Mouse (Mus musculus): ENCODE results near the gene Notch2. TPM values are rescaled to one million over a fixed set of nuclear protein-coding genes. Genes with fewer than 3 reads are reported as not detected.

Notch2 gene
- polyA plus RNA-seq, 1 experiment from 2014 or later = 42.1 TPM

- ATAC-seq (ENCODE audit: insufficient number of reproducible peaks, insufficient read depth, low FRiP score, low TSS enrichment) = no peak
- WGBS = 63% methylated on average over 2 of the region's 2 CpGs
These were observed 34.6 kb upstream of the Notch2 start for GRCm38 (mm10) chr3:97978710-97979109.

DNA sequence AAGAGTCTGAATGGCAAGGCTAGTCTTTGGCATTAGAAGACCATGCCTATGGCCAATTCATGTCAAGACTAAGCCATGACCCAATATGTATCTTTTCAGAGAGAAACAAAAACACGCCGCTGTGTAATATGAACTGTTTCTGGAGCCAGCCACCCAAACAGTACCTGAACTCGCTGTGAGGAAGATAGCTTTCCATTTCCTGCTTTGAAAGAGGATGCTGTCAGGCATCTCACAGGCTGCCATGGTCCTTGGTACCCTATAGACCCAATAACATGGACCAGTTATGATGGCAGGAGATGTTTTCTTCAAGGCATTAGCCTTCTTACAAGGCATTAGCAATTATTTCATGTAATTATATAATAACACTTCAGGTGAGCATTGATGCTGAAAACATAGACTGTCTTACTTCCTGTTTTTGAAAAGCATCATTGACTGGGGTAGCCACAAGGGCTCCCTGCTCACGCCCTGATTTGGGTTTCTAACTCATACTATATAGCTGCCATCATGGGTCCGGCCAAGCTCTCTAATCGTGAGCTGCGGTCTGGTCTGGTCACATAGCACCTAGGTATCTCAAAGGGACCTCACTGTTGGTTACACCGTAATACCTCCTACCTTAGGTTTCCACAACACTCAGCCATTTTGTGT is 32.5 kb upstream of the Notch2 start:
- Histone ChIP-seq H3K9me3 (no peaks in the 10 kb centered on the region), H3K9ac (no peak overlapping the region), H3K4me2 (replicated peaks) (no peak overlapping the region), H3K4me3 (no peak overlapping the region), H3K27me3 (no peaks in the 10 kb centered on the region), H3K4me1 (0 out of 2 replicates have a peak, but pooled peaks cover 2% of the 10 kb centered on the region), H3K36me3 (no peaks in the 10 kb centered on the region), H3K27ac (no peak overlapping the region)
- WGBS = 91% methylated on average over 8 of the region's 8 CpGs
- no peak for ATAC-seq (ENCODE audit: insufficient number of reproducible peaks, insufficient read depth, low FRiP score, low TSS enrichment)

More at GRCm38 (mm10) chr3:97978710-97979109, 34.6 kb upstream of the Notch2 start:
- H3K4me1 ChIP-seq = no peaks in the 10 kb centered on the region
- H3K9me3 ChIP-seq = no peaks in the 10 kb centered on the region
- no peaks in the 10 kb centered on the region; the same call in 1 of the 2 replicates for H3K36me3 ChIP-seq
- no peak overlapping the region for H3K4me3 ChIP-seq
- H3K4me2 ChIP-seq (replicated peaks) = no peak overlapping the region
- no peaks in the 10 kb centered on the region for H3K27me3 ChIP-seq
- no peak overlapping the region for H3K27ac ChIP-seq
- no peak overlapping the region for H3K9ac ChIP-seq

DNA sequence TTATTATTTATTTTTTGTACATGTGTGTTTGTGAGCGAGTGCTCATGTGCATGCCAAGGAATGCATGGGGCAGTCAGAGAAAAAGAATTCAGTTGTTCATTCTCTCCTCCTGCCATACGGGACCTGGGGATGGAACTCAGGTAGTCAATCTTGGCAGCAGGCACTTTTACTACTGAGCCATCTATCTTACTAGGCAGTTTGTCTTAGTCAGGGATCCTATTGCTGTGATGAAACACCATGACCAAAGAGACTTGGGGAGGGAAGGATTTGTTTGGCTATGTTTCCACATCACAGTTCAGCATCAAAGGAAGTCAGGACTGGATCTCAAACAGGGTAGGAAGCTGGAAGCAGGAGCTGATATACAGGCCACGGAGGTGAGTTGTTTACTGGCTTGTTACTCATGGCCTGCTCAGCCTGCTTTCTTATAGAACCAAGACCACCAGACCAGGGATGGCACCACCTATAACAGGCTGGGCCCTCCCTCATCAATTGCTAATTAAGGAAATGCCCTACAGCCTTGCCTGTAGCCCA is 31.9 kb upstream of the Notch2 start:
- Histone ChIP-seq H3K4me3 (no peak overlapping the region), H3K9ac (no peak overlapping the region), H3K27me3 (no peaks in the 10 kb centered on the region), H3K4me2 (replicated peaks) (no peak overlapping the region), H3K36me3 (no peaks in the 10 kb centered on the region), H3K27ac (no peak overlapping the region), H3K4me1 (0 out of 2 replicates have a peak, but pooled peaks cover 4% of the 10 kb centered on the region), H3K9me3 (no peaks in the 10 kb centered on the region)
- WGBS = 90% methylated on average over 3 of the region's 3 CpGs
- ATAC-seq (ENCODE audit: insufficient number of reproducible peaks, insufficient read depth, low FRiP score, low TSS enrichment) = no peak

- H3K27ac ChIP-seq = no peak overlapping the region
- H3K4me3 ChIP-seq = no peak overlapping the region
- 66% methylated on average over 10 of the region's 10 CpGs for WGBS
- no peaks in the 10 kb centered on the region for H3K36me3 ChIP-seq
- no peaks in the 10 kb centered on the region for H3K27me3 ChIP-seq
- 0 out of 2 replicates have a peak, but pooled peaks cover 4% of the 10 kb centered on the region for H3K4me1 ChIP-seq
- H3K4me2 ChIP-seq (replicated peaks) = no peak overlapping the region
- no peak for ATAC-seq (ENCODE audit: insufficient number of reproducible peaks, insufficient read depth, low FRiP score, low TSS enrichment)
- no peaks in the 10 kb centered on the region for H3K9me3 ChIP-seq
- H3K9ac ChIP-seq = no peak overlapping the region
These were observed 28.3 kb upstream of the Notch2 start for GRCm38 (mm10) chr3:97984870-97985506.

- no peak for ATAC-seq (ENCODE audit: insufficient number of reproducible peaks, insufficient read depth, low FRiP score, low TSS enrichment)
- WGBS = 79% methylated on average over 3 of the region's 3 CpGs
- no peaks in the 10 kb centered on the region for H3K27me3 ChIP-seq
These were observed 27.6 kb upstream of the Notch2 start for GRCm38 (mm10) chr3:97985691-97986090.

GRCm38 (mm10) chr3:97987153-97987552 is 26.2 kb upstream of the Notch2 start:
- no peak for ATAC-seq (ENCODE audit: insufficient number of reproducible peaks, insufficient read depth, low FRiP score, low TSS enrichment)
- Histone ChIP-seq H3K36me3 (no peaks in the 10 kb centered on the region), H3K4me2 (replicated peaks) (no peak overlapping the region), H3K27me3 (no peaks in the 10 kb centered on the region), H3K4me3 (no peak overlapping the region), H3K4me1 (0 out of 2 replicates have a peak, but pooled peaks cover 4% of the 10 kb centered on the region), H3K27ac (no peak overlapping the region), H3K9ac (no peak overlapping the region), H3K9me3 (no peaks in the 10 kb centered on the region)
- WGBS = 83% methylated on average over 3 of the region's 3 CpGs

More at GRCm38 (mm10) chr3:97985691-97986090, 27.6 kb upstream of the Notch2 start:
- Histone ChIP-seq H3K9me3 (no peaks in the 10 kb centered on the region), H3K4me3 (no peak overlapping the region), H3K4me1 (0 out of 2 replicates have a peak, but pooled peaks cover 4% of the 10 kb centered on the region), H3K9ac (no peak overlapping the region), H3K4me2 (replicated peaks) (no peak overlapping the region), H3K36me3 (no peaks in the 10 kb centered on the region), H3K27ac (no peak overlapping the region)

DNA sequence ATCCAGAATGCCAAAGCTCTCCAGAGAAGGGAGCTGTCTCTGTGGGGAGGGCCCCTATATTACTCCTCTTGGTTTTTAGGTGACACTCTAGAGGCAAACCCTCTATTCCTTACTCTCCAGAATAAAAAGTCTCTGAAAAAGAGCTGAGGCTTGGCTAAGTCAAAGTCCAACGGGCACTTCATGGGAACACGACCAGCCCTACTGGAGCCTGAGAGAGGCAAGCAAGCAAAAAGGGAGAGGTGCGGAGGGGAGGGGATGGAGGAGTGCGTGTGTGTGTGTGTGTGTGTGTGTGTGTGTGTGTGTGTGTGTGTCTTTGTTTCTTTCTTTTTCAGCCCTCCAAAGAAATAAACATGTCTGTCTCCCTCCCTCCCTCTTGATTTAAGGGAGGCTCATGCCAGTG is 24.6 kb upstream of the Notch2 start:
- no peak overlapping the region for H3K27ac ChIP-seq
- no peak overlapping the region for H3K4me2 ChIP-seq (replicated peaks)
- 0 out of 2 replicates have a peak, but pooled peaks cover 4% of the 10 kb centered on the region for H3K4me1 ChIP-seq
- H3K4me3 ChIP-seq = no peak overlapping the region
- 66% methylated on average over 4 of the region's 4 CpGs for WGBS
- no peak overlapping the region for H3K9ac ChIP-seq
- no peaks in the 10 kb centered on the region for H3K9me3 ChIP-seq
- no peaks in the 10 kb centered on the region for H3K36me3 ChIP-seq
- ATAC-seq (ENCODE audit: insufficient number of reproducible peaks, insufficient read depth, low FRiP score, low TSS enrichment) = no peak
- H3K27me3 ChIP-seq = no peaks in the 10 kb centered on the region

- H3K27ac ChIP-seq = no peak overlapping the region
These were observed 22.8 kb upstream of the Notch2 start for GRCm38 (mm10) chr3:97990576-97990975.

GRCm38 (mm10) chr3:97992289-97992688 is 21.0 kb upstream of the Notch2 start:
- H3K9me3 ChIP-seq = no peaks in the 10 kb centered on the region
- H3K4me1 ChIP-seq = no peaks in the 10 kb centered on the region
- no peaks in the 10 kb centered on the region for H3K27me3 ChIP-seq
- H3K36me3 ChIP-seq = no peaks in the 10 kb centered on the region
- H3K27ac ChIP-seq = no peak overlapping the region
- H3K4me3 ChIP-seq = no peak overlapping the region
- no peak for ATAC-seq (ENCODE audit: insufficient number of reproducible peaks, insufficient read depth, low FRiP score, low TSS enrichment)
- H3K9ac ChIP-seq = no peak overlapping the region
- H3K4me2 ChIP-seq (replicated peaks) = no peak overlapping the region
- 65% methylated on average over 4 of the region's 4 CpGs for WGBS

More at GRCm38 (mm10) chr3:97990576-97990975, 22.8 kb upstream of the Notch2 start:
- no peaks in the 10 kb centered on the region for H3K27me3 ChIP-seq
- no peak overlapping the region for H3K4me2 ChIP-seq (replicated peaks)
- H3K9me3 ChIP-seq = no peaks in the 10 kb centered on the region
- H3K4me1 ChIP-seq = 0 out of 2 replicates have a peak, but pooled peaks cover 4% of the 10 kb centered on the region
- no peak overlapping the region for H3K9ac ChIP-seq
- no peak overlapping the region for H3K4me3 ChIP-seq
- ATAC-seq (ENCODE audit: insufficient number of reproducible peaks, insufficient read depth, low FRiP score, low TSS enrichment) = no peak
- 94% methylated on average over 5 of the region's 5 CpGs for WGBS
- H3K36me3 ChIP-seq = no peaks in the 10 kb centered on the region

- no peak overlapping the region for H3K4me3 ChIP-seq
- no peaks in the 10 kb centered on the region for H3K4me1 ChIP-seq
- H3K27ac ChIP-seq = no peak overlapping the region
- H3K36me3 ChIP-seq = no peaks in the 10 kb centered on the region
- H3K9me3 ChIP-seq = no peaks in the 10 kb centered on the region
- H3K27me3 ChIP-seq = no peaks in the 10 kb centered on the region
- 53% methylated on average over 5 of the region's 5 CpGs for WGBS
- H3K9ac ChIP-seq = no peak overlapping the region
- no peak overlapping the region for H3K4me2 ChIP-seq (replicated peaks)
- ATAC-seq (ENCODE audit: insufficient number of reproducible peaks, insufficient read depth, low FRiP score, low TSS enrichment) = no peak
These were observed 20.1 kb upstream of the Notch2 start for GRCm38 (mm10) chr3:97993196-97993595.

- 82% methylated on average over 3 of the region's 3 CpGs for WGBS
- H3K36me3 ChIP-seq = no peaks in the 10 kb centered on the region
- H3K27me3 ChIP-seq = no peaks in the 10 kb centered on the region
- no peak overlapping the region for H3K9ac ChIP-seq
- no peak for ATAC-seq (ENCODE audit: insufficient number of reproducible peaks, insufficient read depth, low FRiP score, low TSS enrichment)
- no peaks in the 10 kb centered on the region for H3K4me1 ChIP-seq
- no peak overlapping the region for H3K4me3 ChIP-seq
- H3K4me2 ChIP-seq (replicated peaks) = no peak overlapping the region
- no peaks in the 10 kb centered on the region for H3K9me3 ChIP-seq
- H3K27ac ChIP-seq = no peak overlapping the region
These were observed 19.3 kb upstream of the Notch2 start for GRCm38 (mm10) chr3:97993920-97994545.

Data from embryonic facial prominence, embryonic 12.5 days (tissue).